Mouse (Mus musculus) neural tube, embryonic 15.5 days (tissue): ENCODE measurements around the gene Lmbr1. TPM values are rescaled to one million over a fixed set of nuclear protein-coding genes. Genes with fewer than 3 reads are reported as not detected.
A peak's percentile ranks its signal among the peaks of the same experiment; 100 is the strongest.

Source experiments
- ATAC-seq: fragments of 200-750 bp; cut with Nextera tagmentation; 2 replicates; pipeline ENCODE4 v1.8.0; 2017; ENCODE audit warnings: mild to moderate bottlenecking, moderate TSS enrichment, moderate library complexity; ENCODE audit not compliant: low FRiP score
- H3K27ac ChIP-seq: fragments of 300-500 bp; sonication (generic); replicated peaks from 2 replicates; pipeline ENCODE4 v1.5.1; 2015; ENCODE audit warnings: mild to moderate bottlenecking, inconsistent platforms
- H3K27me3 ChIP-seq: fragments of 300-500 bp; sonication (generic); replicated peaks from 2 replicates; pipeline ENCODE4 v1.6.1; 2015; ENCODE audit warnings: inconsistent platforms
- H3K36me3 ChIP-seq: fragments of 300-500 bp; sonication (generic); 2 replicates; pipeline ENCODE4 v1.6.1; 2015; ENCODE audit warnings: inconsistent platforms
- H3K4me1 ChIP-seq: fragments of 300-500 bp; sonication (generic); 2 replicates; pipeline ENCODE4 v1.6.1; 2015; ENCODE audit warnings: inconsistent platforms
- H3K4me2 ChIP-seq: fragments of 300-500 bp; sonication (generic); 2 replicates; pipeline ENCODE4 v1.6.1; 2015; ENCODE audit warnings: inconsistent platforms, mild to moderate bottlenecking, moderate library complexity
- H3K4me3 ChIP-seq: fragments of 300-500 bp; sonication (generic); replicated peaks from 2 replicates; pipeline ENCODE4 v1.5.1; 2015; ENCODE audit warnings: mild to moderate bottlenecking, inconsistent platforms
- H3K9ac ChIP-seq: fragments of 300-500 bp; sonication (generic); replicated peaks from 2 replicates; pipeline ENCODE4 v1.6.1; 2015; ENCODE audit warnings: mild to moderate bottlenecking, inconsistent platforms
- H3K9me3 ChIP-seq: fragments of 300-500 bp; sonication (generic); replicated peaks from 2 replicates; pipeline ENCODE4 v1.6.1; 2016; ENCODE audit warnings: inconsistent platforms
- WGBS: fragments of 180-500 bp; shearing (Covaris S2); methylation state at CpG from one replicate; pipeline ENCODE4 v1.1.7; 2015; ENCODE audit warnings: mixed read lengths; 5-methylcytosine and 5-hydroxymethylcytosine counted together
- polyA plus RNA-seq: library from polyadenylated mRNA; unstranded; fragments of >200 nt; fragmentation: Nextera tagmentation; extraction: Ambion mirVana; gene quantifications from 2 replicates; pipeline ENCODE4 v1.2.1, GENCODE M21; 2015

Lmbr1 gene
- polyA plus RNA-seq, 1 experiment from 2014 or later, result 36.5 TPM

DNA sequence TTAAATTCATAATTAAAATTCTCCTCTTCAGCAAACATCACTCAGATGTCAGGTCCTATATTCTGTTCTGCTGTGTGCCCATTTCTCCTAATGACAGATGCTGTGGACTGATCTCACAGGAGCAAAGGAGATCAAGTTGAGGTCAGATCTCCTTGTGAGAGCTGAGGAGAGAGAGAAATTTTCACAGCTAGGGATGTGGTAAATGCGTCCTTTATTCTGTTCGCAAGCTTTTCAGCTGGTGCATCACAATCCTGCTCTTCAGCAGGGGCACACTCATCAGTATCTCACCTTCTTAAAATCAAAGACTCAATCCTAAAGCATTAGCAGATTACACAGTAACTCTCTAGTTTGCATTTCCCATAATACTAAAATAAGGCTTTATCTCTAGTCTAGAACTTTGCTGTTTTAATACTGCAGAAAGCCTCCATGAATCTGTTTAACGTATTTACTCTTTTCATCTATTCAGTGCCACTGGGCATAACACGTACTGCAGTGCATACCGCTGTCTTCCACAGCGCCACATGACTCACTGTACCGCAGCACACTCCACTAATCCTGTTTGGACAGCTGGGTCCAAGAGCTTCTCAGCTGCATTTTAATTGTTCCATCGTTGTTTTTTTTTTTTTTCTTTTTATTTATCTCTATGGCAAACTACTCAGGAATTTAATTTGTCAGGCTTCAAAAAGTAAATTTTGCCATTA, 127.2 kb downstream of the Lmbr1 start:
- 30% methylated on average over 8 of the region's 8 CpGs for WGBS
- no peaks in the 10 kb centered on the region for H3K36me3 ChIP-seq
- H3K4me3 ChIP-seq, result no peak overlapping the region
- H3K27me3 ChIP-seq, result no peaks in the 10 kb centered on the region
- H3K27ac ChIP-seq, result no peak overlapping the region
- H3K4me1 ChIP-seq, result 0 out of 2 replicates have a peak, but pooled peaks cover 5% of the 10 kb centered on the region
- no peak overlapping the region for H3K9ac ChIP-seq
- peak; percentile 66; the same call in 1 of the 2 replicates for ATAC-seq
- no peaks in the 10 kb centered on the region for H3K9me3 ChIP-seq
- no peak overlapping the region for H3K4me2 ChIP-seq

DNA sequence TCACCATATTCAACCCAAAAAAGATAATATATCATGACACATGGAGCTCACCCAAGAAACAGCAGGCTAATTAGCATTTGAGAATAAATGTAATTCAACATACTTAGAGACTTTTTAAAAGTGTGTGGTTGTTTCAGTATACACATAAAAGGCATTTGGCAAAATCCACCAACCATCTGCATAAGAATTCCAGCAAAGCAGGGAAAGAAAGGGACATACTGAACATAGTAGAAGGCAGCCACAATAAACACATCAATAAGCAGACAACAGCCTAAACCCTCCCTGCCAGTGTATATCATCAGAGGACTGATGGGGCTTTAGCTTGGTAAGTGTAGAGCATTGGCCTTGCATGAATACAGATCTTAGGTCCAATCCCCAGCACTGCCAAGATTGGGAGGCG, 133.4 kb downstream of the Lmbr1 start:
- no peak overlapping the region for H3K27ac ChIP-seq
- no peak for ATAC-seq
- H3K27me3 ChIP-seq, result no peaks in the 10 kb centered on the region
- H3K36me3 ChIP-seq, result no peaks in the 10 kb centered on the region
- H3K4me2 ChIP-seq, result no peak overlapping the region
- H3K9ac ChIP-seq, result no peak overlapping the region
- H3K9me3 ChIP-seq, result no peaks in the 10 kb centered on the region
- H3K4me3 ChIP-seq, result no peak overlapping the region
- no CpG with 5 or more reads among the region's 1 CpGs for WGBS
- no peaks in the 10 kb centered on the region for H3K4me1 ChIP-seq

DNA sequence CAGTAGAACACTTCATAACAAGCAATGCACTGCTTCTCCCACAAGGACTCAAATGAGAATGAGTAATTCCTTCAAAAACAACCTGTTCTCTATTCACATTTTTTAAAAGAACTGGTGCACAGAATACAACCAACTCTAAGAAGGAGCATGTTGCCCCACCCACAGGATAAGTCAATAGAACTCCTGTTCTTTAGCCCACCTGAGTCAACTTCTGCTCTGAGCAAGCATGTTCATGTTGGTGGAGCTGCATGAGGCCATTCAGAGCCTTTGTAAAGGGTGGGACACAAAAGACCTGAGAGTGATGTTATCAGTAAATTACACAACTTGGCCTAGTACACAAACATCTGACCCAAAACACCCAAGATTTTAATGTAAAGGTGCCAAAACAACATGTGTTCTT, 139.8 kb downstream of the Lmbr1 start:
- no peaks in the 10 kb centered on the region for H3K27me3 ChIP-seq
- no peaks in the 10 kb centered on the region for H3K4me1 ChIP-seq
- H3K9me3 ChIP-seq, result no peaks in the 10 kb centered on the region
- H3K27ac ChIP-seq, result no peak overlapping the region
- H3K36me3 ChIP-seq, result no peaks in the 10 kb centered on the region
- no peak overlapping the region for H3K4me2 ChIP-seq
- no peak overlapping the region for H3K9ac ChIP-seq
- H3K4me3 ChIP-seq, result no peak overlapping the region
- ATAC-seq, result no peak

DNA sequence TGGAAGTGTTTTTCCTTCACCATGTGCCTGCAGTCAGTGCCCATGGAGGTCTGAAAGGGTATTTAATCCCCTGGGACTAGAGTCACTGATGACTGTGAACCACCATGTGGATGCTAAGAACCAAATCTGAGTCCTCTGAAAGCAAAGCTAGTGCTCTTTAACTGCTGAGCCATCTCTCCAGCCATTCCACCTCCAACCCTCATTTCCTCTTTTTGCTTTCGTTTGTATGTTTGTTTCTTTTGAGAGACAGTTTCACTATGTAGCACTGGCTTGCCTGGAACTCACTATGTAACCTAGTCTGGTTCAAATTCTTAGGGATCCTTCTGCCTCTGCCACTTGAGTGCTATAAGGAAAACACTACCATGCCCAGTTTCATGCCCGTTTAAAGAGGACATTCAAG, 147.7 kb downstream of the Lmbr1 start:
- no peak overlapping the region for H3K9ac ChIP-seq
- no peaks in the 10 kb centered on the region for H3K9me3 ChIP-seq
- ATAC-seq, result no peak
- no peak overlapping the region for H3K4me2 ChIP-seq
- H3K4me3 ChIP-seq, result no peak overlapping the region
- peaks cover 5% of the 10 kb centered on the region; the same call in 1 of the 2 replicates for H3K36me3 ChIP-seq
- WGBS, result 80% methylated on average over 2 of the region's 2 CpGs
- H3K4me1 ChIP-seq, result no peaks in the 10 kb centered on the region
- no peaks in the 10 kb centered on the region for H3K27me3 ChIP-seq
- no peak overlapping the region for H3K27ac ChIP-seq

DNA sequence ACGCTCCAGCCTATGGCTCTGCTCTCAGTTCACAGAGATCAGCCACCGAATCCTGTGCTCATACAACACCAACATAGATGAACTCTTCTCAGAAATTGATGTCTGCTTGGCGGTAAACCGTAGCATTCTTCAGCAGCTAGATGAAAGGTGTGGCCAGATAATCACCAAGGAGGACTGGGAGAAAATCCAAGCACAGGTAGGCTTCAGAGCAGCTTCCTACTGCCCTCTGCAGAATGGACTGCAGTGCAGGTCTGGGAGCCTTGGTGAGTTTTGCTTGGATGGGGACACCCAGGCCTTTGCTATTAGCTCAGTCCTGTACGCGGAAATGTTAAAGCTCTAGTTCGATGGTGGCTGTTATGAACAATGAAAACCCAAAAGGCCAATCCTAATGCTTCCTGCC, 154.1 kb downstream of the Lmbr1 start:
- Histone ChIP-seq H3K4me2 (no peak overlapping the region), H3K4me3 (no peak overlapping the region), H3K4me1 (no peaks in the 10 kb centered on the region), H3K9ac (no peak overlapping the region), H3K36me3 (peaks cover 4% of the 10 kb centered on the region; the same call in 1 of the 2 replicates), H3K9me3 (no peaks in the 10 kb centered on the region), H3K27me3 (no peaks in the 10 kb centered on the region), H3K27ac (no peak overlapping the region)
- WGBS, result 95% methylated on average over 7 of the region's 7 CpGs
- ATAC-seq, result no peak

DNA sequence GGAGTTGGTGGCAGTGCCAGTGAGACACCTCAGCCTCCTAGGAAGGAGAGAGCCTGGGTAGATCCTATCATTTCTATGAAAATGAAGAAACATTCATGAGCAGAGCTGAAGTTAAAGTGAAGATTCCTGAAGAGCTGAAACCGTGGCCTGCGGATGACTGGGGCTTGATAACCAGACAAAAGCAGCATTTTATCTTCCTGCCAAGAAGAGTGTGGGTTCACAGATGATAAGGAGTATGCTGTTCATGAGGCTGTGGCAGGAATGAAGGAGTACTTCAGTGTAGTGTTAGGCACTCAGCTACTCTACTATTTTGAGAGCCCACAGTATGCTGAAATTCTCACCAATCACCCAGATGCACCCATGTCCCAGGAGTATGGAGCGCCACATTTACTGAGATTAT, 160.2 kb downstream of the Lmbr1 start:
- Histone ChIP-seq H3K4me2 (no peak overlapping the region), H3K4me3 (no peak overlapping the region), H3K9ac (no peak overlapping the region), H3K9me3 (no peaks in the 10 kb centered on the region), H3K36me3 (peaks cover 6% of the 10 kb centered on the region; the same call in 1 of the 2 replicates), H3K27me3 (no peaks in the 10 kb centered on the region), H3K4me1 (no peaks in the 10 kb centered on the region), H3K27ac (no peak overlapping the region)
- 85% methylated on average over 3 of the region's 3 CpGs for WGBS
- no peak for ATAC-seq

DNA sequence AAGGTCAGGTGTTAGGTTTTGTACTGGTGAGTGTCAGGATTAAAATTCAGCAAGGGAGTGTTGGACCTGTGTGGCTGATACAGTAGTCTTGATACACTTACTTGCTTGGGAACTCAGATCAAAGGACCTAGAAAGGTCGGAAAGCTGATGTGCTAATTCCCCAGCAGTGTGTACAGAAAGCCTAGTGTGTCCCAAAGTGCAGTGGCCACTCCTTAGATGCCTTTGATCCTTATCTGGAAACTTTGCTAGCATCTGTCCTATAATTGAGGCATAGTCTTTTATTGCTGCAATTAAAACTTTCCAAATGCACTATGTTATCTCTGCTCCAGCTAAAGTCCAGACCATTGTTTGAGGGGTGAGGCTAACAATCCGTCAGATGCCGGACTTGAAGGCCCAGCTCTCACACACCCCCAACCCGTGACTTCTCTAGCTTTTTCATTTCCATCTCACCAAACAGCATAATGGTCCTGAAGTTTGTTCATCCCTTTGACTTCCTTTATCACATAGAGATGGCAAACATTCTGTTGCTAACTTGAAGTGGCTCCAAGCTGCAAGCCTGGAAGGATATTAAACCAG, 166.1 kb downstream of the Lmbr1 start:
- Histone ChIP-seq H3K9ac (no peak overlapping the region), H3K27ac (no peak overlapping the region), H3K4me1 (no peaks in the 10 kb centered on the region), H3K36me3 (peaks cover 9% of the 10 kb centered on the region; the same call in 1 of the 2 replicates), H3K4me3 (no peak overlapping the region), H3K27me3 (no peaks in the 10 kb centered on the region), H3K4me2 (no peak overlapping the region), H3K9me3 (no peaks in the 10 kb centered on the region)
- ATAC-seq, result no peak
- WGBS, result 30% methylated on average over 4 of the region's 4 CpGs

DNA sequence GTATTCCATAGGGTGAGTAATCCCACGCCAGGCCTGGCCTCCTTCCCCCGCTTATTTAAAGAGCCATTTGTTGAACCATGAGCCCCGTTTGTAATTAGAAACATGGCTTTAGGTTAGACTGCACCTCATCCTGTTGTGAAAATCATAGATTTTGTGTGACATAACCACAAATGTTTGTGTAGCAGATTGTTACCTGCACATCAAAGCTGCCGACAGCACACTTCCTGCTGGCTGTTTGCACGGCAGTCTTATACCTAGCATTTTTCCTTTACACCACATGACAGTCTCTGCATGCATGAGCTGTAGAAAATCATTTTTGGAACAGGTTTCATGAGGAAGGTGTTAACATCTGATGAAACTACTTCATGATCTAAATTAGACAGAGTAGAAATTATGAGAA, 172.5 kb downstream of the Lmbr1 start:
- no peak overlapping the region for H3K27ac ChIP-seq
- peaks cover 8% of the 10 kb centered on the region; the same call in 1 of the 2 replicates for H3K36me3 ChIP-seq
- H3K9ac ChIP-seq, result no peak overlapping the region
- no peaks in the 10 kb centered on the region for H3K4me1 ChIP-seq
- H3K4me3 ChIP-seq, result no peak overlapping the region
- ATAC-seq, result no peak
- H3K9me3 ChIP-seq, result no peaks in the 10 kb centered on the region
- 80% methylated on average over 5 of the region's 5 CpGs for WGBS
- no peaks in the 10 kb centered on the region for H3K27me3 ChIP-seq
- H3K4me2 ChIP-seq, result no peak overlapping the region

DNA sequence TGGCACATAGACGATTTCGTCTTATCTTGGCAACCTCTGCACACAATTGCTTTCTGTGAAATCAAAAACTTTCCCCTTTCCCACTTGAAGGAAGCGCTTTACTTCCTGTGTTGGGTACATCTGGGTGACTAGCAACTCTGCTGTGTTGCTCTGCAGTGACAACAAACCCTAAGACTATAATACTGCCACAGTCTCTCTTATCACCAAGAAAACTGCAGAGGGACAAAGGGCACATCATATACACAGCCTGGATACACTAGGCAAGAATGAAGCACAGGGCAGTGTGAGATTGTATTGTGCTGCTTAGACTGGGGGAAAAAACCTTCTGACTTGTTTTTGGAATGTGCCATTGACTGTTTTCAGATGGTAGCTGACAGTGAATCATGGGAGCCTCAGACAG, 178.3 kb downstream of the Lmbr1 start:
- WGBS, result 90% methylated on average over 3 of the region's 3 CpGs
- H3K4me3 ChIP-seq, result no peak overlapping the region
- peaks cover 13% of the 10 kb centered on the region for H3K4me1 ChIP-seq
- H3K36me3 ChIP-seq, result peaks cover 2% of the 10 kb centered on the region; the same call in 1 of the 2 replicates
- no peaks in the 10 kb centered on the region for H3K9me3 ChIP-seq
- H3K9ac ChIP-seq, result no peak overlapping the region
- no peaks in the 10 kb centered on the region for H3K27me3 ChIP-seq
- no peak for ATAC-seq
- H3K27ac ChIP-seq, result no peak overlapping the region
- H3K4me2 ChIP-seq, result no peak overlapping the region

DNA sequence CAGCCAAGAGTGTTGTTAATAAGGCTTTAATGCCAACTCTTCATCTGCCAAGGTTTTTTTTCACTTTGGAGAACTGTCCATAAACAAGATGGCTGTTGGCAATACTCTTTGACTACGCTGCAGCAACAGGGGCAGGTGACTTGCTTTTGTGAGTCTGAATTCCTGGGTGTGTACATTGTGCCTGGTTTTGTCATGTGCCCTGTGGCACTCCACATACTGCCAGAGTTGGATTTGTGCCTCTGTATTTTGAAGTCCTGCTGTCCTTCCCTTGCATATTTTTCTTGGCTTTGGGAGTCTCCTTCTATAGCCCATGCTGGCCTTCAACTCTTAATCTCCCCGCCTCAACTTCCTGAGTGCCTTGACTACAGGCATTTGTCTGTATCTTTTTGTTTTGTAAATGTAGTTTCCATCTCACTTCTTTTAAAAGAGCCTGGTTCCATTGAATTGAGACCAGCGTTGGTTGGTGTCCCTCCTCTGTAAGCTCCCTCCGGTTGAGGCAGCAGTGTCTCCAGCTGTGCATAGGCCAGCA, 179.2 kb downstream of the Lmbr1 start:
- Histone ChIP-seq H3K9ac (no peak overlapping the region), H3K36me3 (no peaks in the 10 kb centered on the region; the same call in 1 of the 2 replicates), H3K4me2 (no peak overlapping the region), H3K27me3 (no peaks in the 10 kb centered on the region), H3K4me3 (no peak overlapping the region), H3K27ac (no peak overlapping the region), H3K4me1 (peaks cover 13% of the 10 kb centered on the region), H3K9me3 (no peaks in the 10 kb centered on the region)
- 70% methylated on average over 4 of the region's 4 CpGs for WGBS
- ATAC-seq, result no peak

DNA sequence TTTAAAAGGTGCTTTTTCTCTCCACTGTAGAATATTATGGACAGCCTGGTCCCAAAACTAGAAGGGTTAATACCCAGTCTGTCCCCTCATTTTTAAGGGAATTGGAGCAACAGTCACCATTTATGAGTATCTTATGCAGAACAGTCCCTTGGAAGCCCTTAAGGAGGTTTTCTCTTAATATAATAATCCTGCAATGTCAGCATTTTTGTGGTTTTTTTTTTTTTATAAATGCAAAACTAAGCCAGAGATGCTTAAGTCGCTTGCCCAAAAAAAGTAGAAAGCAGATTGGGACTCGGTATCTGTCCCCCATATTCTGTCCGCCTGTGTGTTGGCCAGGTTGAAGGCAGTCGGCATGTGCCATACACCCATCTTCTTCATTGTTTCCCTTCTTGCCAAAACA, 181.0 kb downstream of the Lmbr1 start:
- Histone ChIP-seq H3K27ac (no peak overlapping the region), H3K9me3 (no peaks in the 10 kb centered on the region), H3K4me2 (peak overlapping the region; percentile 64), H3K9ac (no peak overlapping the region), H3K4me3 (no peak overlapping the region), H3K27me3 (no peaks in the 10 kb centered on the region), H3K4me1 (peaks cover 13% of the 10 kb centered on the region), H3K36me3 (no peaks in the 10 kb centered on the region; the same call in 1 of the 2 replicates)
- 95% methylated on average over 4 of the region's 4 CpGs for WGBS
- ATAC-seq, result no peak

DNA sequence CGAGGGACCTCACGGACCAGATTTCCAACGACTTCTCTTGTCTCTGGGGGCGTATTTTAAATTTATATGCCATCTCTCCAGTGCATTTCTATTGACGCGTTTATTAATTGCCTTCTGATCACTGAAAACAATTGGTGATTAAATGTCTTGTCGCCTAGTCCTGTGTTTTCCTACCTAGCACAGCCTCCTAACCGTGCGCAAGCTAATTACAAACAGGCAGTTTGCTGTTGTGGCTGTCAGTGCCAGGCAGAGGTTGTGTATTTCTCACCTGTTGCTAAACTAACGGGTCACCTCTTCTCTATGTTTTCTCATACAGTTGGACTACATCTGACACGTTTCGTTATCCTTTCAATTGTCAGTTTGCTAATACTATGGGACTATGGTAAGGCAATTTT, 181.9 kb downstream of the Lmbr1 start:
- Histone ChIP-seq H3K4me1 (peaks cover 13% of the 10 kb centered on the region), H3K36me3 (no peaks in the 10 kb centered on the region; the same call in 1 of the 2 replicates), H3K9me3 (no peaks in the 10 kb centered on the region), H3K27me3 (no peaks in the 10 kb centered on the region), H3K27ac (peak overlapping the region; percentile 81), H3K4me2 (peak overlapping the region; percentile 64), H3K4me3 (peak overlapping the region; percentile 66), H3K9ac (peak overlapping the region; percentile 53)
- 7% methylated on average over 12 of the region's 12 CpGs for WGBS
- ATAC-seq, result peak; percentile 69
